Mouse (Mus musculus): ENCODE data around the gene Aen. TPM values are rescaled to one million over a fixed set of nuclear protein-coding genes. Genes with fewer than 3 reads are reported as not detected.

Aen gene
- total RNA-seq, 2 experiments from 2014 or later, result 21.5 to 24.1 TPM

DNA sequence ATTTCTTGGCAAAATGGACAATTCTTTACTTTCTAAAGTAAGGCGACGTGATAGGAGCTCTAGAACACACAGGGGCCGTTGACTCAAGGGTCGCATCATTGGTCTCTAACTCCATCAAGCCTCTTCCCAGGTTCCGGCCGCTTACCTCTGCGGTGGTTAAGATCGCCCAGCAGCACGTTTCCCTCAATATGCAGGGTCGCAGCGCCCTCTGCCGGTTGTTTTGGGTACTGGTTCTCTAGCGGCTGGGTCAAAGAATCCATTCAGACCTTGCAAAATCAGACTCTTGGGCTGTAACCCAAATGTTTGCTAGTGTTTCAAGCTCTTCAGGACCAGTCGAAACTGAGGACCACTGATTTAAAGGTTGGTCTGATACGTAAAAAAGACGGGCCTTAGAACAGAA, 5.0 kb upstream of the Aen start:
- DNase-seq (ENCODE audit: low spot score in 2 of 2), result peak; percentile 67 to 90

DNA sequence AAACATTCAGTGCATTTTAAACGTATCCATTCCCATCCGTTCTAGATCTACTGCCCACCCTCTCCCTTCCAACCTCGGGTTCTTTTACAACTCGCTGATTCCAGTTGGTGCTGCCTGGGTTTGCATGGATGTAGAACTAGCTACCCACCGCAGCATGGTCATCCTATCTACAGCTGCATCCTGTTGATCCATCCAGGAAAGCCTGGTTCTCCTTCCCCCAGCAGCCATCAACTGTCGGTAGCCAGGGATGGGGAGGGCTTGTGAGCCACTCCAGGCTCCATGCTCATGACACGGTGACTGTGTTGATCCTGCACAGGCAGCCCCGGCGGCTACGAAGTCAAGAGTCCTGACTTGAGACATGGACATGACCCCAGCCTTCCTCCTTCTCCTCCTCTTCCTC, 1.7 kb upstream of the Aen start:
- no peak for DNase-seq (ENCODE audit: low spot score in 2 of 2)

DNA sequence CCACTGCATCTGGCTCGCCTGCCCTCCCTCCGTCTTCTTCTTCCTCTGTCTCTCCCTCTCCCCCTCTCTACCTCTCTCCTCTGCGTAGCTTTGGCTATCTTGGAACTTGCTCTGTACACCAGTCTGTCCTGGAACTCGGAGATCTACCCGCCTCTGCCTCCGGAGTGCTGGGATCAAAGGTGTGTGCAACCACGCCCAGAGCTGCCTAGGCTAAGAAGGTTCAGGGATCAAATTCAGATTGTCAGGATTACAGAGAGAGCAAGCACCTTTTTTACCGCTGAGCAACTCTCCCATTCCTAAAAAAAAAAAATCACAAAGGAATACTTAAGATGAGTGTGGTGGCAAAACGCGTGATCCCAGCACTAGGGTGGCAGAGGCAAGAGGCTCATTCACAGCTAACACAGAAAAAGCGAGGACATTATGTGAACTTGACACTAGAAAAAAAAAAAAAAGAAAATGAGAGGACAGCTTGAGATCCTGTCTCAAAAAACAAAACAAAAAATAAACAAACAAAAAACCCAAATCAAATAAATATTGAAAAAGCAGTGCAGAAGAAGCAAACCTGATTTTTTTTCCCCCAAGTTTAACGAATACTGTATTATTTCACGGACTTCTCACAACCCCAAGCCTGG, 517 bp upstream of the Aen start:
- no peak for DNase-seq (ENCODE audit: low spot score in 2 of 2)

DNA sequence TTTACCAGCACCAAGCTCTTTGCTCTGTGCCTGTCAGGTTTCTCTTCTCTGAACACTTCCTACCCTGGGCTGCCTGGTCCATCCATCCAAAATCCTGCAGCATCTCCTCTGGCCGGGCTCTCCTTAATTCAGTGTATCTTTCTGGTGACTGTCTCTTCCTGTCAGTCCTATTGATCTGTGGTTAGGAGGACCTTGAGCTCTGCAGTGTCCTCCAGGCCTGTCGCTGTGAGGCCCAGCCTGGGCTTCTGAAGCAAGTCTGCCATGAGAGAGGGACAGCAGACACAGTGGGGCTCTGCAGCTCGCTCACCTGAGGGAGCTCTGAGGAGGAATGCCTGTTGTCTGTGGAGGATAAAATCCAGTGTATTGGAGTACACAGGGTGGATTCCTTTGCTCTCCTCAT, 1.9 kb downstream of the Aen start:
- DNase-seq (ENCODE audit: low spot score in 2 of 2), result no peak

DNA sequence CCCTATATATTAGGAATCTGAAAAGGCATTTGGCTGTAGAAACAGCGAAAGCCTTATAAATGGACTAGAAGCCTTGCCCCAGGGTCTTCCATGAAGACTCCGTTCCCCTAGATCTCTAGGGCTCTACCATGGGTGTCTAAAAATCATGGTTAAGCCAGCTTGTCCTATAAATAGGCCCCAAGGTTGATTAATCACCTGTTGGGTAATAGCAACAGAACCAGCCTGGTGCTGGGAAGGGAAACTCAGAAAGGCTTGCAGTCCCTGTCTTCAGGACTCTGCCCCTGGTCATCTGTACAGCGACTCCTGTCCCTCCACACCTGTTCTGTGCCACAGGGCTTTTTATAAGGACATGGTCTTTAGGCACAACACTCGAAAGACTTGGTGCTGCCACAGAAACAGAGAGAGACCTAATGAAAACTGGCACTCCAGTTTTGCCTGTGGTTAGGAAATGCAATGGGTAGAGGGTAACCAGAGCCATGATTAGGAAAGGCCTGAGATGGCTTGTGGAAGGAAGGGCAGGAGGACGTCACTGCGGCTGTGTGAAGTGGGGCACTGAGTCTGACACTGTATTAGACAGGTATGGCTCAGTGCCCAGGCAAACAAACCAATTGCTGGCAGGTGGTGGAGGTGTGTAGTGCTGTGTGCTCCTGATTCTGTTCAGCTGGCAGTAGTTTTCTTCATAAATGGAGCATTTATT, 7.7 kb downstream of the Aen start:
- no peak for DNase-seq (ENCODE audit: low spot score in 2 of 2)

DNA sequence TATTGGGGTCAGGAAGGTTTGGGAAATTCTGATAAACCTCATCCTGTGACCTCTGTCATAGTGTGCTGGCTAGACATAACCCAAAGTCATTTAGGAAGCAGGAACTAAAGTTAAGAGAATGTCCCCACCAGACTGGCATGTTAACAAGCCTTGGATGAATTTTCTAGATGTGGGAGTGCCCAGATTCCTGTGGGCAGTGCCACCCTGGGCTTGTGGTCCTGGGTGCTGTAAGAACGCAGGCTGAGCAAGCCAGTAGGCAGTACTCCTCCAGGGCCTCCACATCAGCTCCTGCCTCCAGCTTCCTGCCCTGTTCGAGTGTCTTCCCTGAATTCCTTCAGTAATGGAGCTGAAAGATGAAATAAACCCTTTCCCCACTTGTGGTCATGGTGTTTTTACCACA, 8.5 kb downstream of the Aen start:
- DNase-seq (ENCODE audit: low spot score in 2 of 2), result no peak

DNA sequence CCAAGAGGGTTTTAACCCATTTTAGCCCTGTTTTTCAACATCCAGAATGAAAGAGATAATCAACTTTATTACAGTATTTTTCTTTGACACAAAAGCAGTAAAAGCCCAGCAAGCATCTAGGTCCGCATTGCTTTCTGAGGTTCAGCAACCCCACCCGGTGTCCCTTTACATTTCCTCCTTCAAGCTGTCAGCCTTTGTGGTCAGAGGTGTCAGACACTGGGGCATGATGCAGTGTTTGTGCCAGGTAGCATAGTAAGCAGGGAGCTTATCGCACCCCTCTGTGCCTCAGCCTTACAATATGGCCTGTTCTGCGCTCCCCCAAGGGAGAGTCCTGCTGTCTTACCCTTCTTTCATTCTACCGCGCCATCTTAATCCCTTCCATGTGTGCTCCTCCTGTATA, 13.4 kb downstream of the Aen start:
- no peak for DNase-seq (ENCODE audit: low spot score in 2 of 2)

DNA sequence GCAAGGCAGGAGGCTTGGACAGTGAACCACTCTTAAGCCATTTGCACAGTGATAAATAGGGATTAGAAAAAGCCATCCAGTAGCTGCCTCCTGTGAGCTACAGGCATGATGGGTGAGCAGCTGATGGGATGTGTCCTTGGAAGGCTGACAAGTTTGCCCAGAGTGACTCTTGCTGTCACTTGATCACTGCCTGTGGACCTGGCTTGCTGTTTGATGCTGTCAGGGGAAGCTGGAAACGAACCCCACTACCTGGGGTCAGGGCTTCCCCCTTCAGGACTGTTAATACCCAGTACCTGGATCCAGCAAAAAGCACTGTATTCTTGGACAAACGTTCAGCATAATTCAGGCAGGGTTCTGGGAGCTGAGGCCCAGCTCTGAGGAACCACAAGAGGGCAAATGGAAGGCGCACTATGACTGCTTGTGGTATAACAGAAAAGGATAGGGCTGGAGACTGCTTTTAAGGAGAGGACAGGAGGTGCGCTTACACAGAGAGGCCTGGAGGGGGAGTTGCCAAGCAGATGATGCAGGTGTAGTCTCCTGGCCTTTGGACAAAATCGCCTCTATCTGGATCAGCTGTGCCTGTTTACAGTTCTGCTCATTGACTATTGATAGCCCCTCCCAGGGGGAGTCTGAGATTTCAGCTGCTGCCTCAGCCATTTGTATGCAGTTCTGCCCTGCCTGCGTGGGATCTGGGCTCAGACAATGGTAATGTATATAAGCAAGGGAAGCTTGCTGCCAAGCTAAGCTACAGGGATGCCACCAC, 14.9 kb downstream of the Aen start:
- DNase-seq (ENCODE audit: low spot score in 2 of 2), result no peak

DNA sequence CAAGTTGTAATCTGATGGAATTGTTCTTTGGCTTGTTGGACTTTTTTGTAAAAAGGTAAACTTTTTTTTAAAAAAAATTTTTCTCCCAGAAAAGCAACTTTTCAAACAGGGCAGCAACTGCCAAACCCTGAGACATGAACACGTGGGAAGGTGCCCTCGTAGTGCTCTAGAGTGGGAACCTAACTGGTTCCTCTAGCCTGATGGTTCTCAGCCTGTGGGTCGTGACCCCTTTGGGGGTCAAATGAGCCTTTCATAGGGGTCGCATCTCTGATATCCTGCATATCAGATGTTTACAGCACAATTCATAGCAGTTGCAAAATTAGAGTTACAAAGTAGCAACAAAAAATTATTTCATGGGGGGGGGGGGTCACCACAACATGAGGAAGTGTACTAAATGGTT, 15.6 kb downstream of the Aen start:
- DNase-seq (ENCODE audit: low spot score in 2 of 2), result no peak

DNA sequence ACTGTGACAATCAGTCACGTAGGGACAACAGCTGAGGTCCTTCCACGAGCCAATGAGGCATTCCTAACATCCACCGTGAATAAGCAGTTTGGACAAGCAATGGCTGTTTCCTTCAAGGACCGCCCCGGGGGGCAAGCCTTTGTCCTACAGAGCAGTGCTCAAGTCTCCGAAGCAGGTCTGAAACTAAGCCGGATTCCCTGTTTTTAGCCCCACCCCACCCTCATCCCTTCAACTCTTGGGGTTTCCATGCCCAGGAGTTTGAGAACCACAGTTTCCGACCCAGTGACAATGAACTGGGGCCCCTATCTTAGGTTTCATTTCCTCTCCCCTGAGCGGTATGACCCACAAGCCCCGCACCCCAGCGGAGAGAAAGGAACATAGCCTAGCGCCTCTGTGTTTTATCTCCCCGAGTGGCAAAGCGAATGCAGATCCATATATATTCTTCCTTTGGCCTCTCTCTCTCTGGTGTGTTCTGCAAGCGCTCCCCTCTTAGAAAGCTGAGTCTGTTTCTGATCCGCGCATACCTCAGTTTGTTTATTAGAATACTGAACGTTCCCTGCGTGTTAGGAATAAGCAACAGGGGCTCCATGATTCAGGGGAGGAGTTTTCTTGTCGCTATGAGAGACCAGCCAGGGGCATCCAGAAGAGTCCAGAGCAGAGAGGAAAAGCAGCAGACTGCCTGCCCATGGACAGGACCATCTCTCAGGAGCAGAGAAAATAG, 16.8 kb downstream of the Aen start:
- DNase-seq (ENCODE audit: low spot score in 2 of 2), result no peak

DNA sequence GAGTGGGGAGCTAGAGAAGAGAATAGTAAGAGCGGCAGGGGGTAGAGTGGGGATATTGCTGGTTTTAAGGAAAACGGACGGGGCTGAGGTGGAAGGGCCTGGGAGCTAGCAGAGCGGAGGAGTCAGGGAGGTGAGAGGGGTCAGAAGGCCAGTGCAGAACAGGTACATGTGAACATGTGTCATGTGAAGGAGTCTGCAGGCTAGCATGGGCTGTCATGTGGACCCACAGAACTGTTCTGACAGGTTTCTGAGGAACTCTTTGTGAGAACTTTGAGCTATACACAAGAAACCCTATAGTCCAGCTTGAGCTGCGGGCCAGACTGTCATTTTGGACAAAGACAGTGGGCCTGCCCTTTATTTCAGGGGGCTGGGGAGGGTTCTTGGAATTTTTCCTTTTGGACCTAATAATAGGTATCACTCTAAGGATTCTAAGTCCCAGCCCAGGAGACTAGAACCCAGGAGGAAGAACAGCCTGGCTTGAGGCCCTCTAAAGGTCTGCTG, 17.4 kb downstream of the Aen start, which contains the start of gene Isg20:
Gene Isg20 (plus strand): TSS at position 451 of the 501 bp plus-strand sequence.
- DNase-seq (ENCODE audit: low spot score in 2 of 2), result no peak

DNA sequence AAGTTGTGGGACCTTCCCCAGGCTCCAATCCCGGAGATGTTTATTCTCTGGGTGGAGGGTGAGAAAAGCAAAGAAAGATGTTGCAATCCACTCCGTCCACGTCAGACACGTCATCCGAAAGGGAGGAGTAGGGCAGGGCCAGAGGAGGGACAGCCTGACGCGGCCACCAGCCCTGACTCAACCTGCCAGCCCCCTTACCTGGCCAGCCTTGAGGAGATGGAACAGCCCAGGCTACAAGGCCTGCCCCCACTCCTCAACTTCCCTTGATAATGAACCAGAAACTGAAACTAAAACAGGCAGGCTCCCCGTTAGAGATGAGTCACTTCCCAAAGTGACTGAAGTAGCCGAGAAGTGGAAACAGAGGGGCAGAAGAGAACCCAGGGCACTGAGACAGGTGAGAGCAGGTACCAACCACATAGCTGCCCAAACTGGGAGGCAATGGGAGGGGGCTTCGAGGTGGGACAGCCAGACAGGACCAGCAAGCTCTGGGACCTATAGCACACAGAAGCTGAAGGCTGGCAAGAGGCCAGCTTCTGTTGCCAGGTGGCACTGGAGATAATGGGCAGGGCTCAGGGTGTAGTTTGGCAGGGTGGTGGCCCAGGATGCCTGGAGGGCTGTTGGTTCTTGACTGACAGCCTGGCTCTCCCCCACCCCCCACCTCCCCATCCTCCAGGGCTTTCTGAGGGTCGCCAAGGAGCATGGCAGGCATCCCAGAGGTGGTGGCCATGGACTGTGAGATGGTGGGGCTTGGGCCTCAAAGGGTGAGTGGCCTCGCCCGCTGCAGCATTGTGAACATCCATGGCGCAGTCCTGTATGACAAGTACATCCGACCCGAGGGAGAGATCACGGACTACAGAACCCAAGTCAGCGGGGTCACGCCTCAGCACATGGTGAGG, 18.2 kb downstream of the Aen start:
- DNase-seq (ENCODE audit: low spot score in 2 of 2), result no peak

DNA sequence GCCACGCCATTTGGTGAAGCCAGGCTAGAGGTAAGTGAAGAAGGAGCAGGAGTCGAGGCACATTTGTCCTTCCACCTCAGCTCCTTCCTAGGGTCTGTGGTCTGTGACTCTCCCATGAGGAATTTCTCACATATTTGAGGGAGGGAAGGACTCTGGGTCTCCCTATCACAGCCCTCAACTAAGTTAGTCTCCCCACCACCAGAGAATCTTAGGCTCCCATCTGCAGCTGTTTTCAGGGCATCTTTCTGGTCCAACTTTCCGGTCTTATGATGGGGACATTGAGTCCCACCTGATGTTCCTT, 18.8 kb downstream of the Aen start:
- DNase-seq (ENCODE audit: low spot score in 2 of 2), result no peak

DNA sequence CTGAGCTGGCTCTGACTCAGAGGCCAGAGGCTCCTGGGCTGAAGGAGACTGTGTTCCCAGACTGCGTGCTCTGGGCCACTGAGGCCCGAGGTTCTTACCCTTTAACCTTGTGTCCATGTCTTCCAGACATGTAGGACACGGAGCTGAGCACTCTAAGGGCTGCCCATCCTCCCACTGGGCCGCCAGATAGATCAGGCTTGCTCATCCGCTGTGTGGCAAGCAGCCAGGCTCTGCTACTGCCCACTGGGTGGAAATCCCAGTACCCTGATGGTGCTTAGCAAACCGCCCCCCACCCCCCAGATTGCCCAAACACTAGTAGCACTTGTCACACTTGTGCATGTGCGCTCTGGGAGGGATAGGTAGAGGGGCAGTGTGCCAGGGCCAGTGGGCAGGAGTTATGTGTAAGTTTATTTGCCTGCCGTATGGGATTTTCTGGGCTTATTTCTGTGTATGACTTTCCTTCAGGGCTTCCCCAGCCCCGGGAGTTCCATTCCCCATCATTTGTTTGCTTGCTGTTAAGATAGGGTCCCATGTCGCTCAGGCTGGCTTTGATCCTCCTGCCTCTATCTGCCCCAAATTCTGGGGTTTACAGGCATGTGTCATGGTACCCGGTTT, 19.3 kb downstream of the Aen start:
- DNase-seq (ENCODE audit: low spot score in 2 of 2), result no peak

DNA sequence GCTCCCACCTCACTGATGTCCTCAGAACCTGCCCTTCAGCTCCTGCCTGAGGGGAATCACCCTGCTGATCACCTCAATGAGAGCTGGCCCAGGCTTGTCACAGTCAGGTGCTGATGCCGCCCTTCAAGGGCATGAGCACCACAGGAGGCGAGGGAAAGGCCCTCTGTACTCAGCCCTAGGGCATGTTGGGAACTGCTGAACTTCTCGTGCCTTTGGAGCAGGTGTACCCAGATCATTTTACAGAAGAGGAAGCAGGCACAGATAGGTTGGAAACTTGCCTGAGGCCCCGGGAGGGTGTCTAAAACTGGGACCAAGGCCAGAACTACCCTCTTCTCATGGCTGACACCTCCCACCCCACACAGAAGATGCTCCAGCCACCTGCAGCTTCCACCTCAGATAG, 23.0 kb downstream of the Aen start:
- DNase-seq (ENCODE audit: low spot score in 2 of 2), result no peak

DNA sequence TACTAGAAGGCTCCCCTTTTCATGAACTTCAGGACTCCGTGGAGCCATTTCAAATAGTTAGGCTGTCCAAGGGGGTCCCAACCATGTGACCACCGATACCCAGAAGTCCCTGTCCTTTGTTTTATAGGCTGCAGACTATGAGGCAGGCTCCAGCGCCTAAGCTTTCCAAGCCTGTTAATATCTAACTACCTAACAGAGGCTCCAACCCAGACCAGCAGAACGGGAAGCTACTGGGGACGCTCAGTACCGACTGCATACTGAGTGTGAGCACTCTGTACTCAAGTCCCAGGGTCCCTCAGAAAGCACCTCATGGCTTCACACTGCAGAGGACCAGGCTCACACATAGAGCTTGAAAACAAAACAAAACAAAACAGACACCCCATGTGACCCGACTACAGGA, 26.9 kb downstream of the Aen start:
- DNase-seq (ENCODE audit: low spot score in 2 of 2), result no peak

DNA sequence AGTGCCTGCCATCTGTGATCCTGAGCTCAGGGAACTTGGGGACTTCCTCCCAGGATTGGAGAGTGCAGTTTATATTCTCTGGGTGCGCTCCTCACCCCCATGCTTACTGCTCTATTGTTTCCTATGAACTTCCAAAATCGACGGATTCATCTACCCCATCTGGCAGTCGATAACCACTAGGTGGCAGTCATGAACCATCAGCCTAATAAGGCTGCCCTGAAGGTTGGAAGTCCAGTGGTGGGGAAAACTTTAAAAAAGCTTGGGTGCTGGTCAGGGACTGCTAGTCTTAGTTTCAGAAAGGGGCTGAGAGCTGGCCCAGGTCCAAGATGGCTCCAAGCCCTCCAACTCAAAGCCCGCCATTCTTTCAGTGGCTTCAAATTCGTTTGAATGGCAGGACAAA, 28.6 kb downstream of the Aen start:
- DNase-seq (ENCODE audit: low spot score in 2 of 2), result peak in 1 of 2 experiments; percentile 77

DNA sequence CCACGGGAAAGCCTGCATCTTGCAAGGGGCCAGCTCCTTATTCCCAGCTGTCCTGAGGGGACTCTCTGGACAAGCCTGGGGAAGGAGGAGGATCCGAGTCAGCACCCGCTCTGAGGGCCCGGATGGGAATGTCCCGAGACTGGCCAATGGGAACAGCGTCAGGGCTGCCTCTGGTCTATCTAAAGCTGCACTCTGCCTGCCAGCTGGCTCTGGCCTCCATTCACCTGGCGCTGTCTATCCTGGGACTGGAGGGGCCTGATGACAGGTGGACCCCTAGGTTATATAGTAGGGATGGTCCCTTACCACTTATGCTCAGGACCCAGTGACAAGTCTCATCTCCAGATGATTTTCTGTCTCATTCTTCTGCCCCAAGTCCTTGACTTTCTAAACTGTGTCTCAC, 29.1 kb downstream of the Aen start:
- no peak for DNase-seq (ENCODE audit: low spot score in 2 of 2)

DNA sequence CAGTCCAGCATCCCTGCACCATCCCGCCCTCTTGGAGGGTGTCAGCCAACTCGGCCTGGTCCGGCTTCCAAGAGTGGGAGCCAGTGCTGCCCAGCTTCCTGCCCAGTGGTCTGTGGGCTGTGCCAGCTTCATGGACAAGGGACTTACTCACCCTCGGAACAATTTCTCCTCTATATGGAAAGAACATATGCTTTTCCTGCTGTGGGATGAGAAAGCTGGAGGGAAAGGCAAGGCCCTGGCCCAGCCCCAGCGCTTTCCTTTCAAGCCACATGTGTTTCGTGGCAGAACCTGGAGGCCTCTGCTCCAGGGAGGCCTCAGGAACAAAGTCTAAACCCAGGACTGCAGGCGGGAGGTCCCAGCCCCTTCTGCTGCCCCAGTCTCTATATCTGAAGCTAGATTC, 30.0 kb downstream of the Aen start:
- no peak for DNase-seq (ENCODE audit: low spot score in 2 of 2)

DNA sequence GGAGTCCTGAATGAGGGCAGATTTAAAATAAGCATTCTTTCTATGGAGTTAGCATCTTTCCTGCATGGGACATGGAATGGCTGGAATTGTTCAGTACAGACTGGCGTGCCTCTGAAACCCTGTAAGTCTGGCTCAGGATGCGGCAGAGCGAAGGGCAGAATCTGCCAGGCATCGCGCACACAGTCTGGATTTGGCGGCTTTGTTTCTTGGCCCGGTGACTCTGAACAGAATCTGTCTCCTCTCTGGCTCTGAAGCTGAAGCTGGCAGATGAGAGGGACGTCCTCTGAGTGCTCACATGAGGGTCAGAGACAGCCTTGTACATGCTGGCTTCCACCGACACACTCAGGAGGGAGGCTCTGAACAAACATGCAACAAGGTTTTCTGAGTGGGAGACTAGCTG, 30.5 kb downstream of the Aen start:
- DNase-seq (ENCODE audit: low spot score in 2 of 2), result no peak

Data from layer of hippocampus, adult 18-20 months (tissue).